Mouse (Mus musculus) forebrain, embryonic 14.5 days (tissue): ENCODE measurements around the gene Prkn. TPM values are rescaled to one million over a fixed set of nuclear protein-coding genes. Genes with fewer than 3 reads are reported as not detected.

Experiments used
- ATAC-seq: fragments of 200-750 bp; cut with Nextera tagmentation; 2 replicates; pipeline ENCODE4 v1.8.0; 2017; ENCODE audit warnings: mild to moderate bottlenecking, moderate library complexity
- DNase-seq: peaks from one replicate; pipeline ENCODE4 v3.0.0-alpha.2; 2015; ENCODE audit warnings: low spot score
- H3K27ac ChIP-seq: fragments of 300-500 bp; sonication (generic); 2 replicates; pipeline ENCODE4 v1.5.1; 2014; ENCODE audit warnings: low read depth, mild to moderate bottlenecking, control low read depth, low read length, moderate library complexity
- H3K27me3 ChIP-seq: fragments of 300-500 bp; sonication (generic); replicated peaks from 2 replicates; pipeline ENCODE4 v1.6.1; 2014; ENCODE audit warnings: low read length, control low read depth, mixed read lengths; ENCODE audit not compliant: control insufficient read depth, insufficient read depth
- H3K36me3 ChIP-seq: fragments of 300-500 bp; sonication (generic); 2 replicates; pipeline ENCODE4 v1.6.1; 2014; ENCODE audit warnings: low read length, control low read depth; ENCODE audit not compliant: control insufficient read depth, insufficient read depth
- H3K4me1 ChIP-seq: fragments of 300-500 bp; sonication (generic); 2 replicates; pipeline ENCODE4 v1.6.1; 2014; ENCODE audit warnings: antibody characterized with exemption, low read length, control low read depth; ENCODE audit not compliant: control insufficient read depth, insufficient read depth
- H3K4me2 ChIP-seq: fragments of 300-500 bp; sonication (generic); 2 replicates; pipeline ENCODE4 v1.6.1; 2014; ENCODE audit warnings: mild to moderate bottlenecking, control low read depth, low read length
- H3K4me3 ChIP-seq: fragments of 300-500 bp; sonication (generic); 2 replicates; pipeline ENCODE4 v1.5.1; 2014; ENCODE audit warnings: low read depth, low read length, control low read depth
- H3K9ac ChIP-seq: fragments of 300-500 bp; sonication (generic); 2 replicates; pipeline ENCODE4 v1.6.1; 2014; ENCODE audit warnings: mild to moderate bottlenecking, low read length, control low read depth, moderate library complexity
- H3K9me3 ChIP-seq: fragments of 300-500 bp; sonication (generic); replicated peaks from 2 replicates; pipeline ENCODE4 v1.6.1; 2016; ENCODE audit warnings: low read length, control low read depth, mixed read lengths; ENCODE audit not compliant: control insufficient read depth
- WGBS: fragments of 180-500 bp; shearing (Covaris S2); extraction: QIAGEN DNeasy Blood & Tissue Kit; methylation state at CpG from one replicate; pipeline ENCODE4 v1.1.7; 2014; 5-methylcytosine and 5-hydroxymethylcytosine counted together
- polyA plus RNA-seq: library from polyadenylated mRNA; unstranded; fragments of >200 nt; fragmentation: Nextera tagmentation; extraction: Ambion mirVana; gene quantifications from 2 replicates; pipeline ENCODE4 v1.2.1, GENCODE M21; 2014

Gene Prkn
- polyA plus RNA-seq, 1 experiment from 2014 or later, result 1.6 TPM

GRCm38 (mm10) chr17:11663437-11663836 lies 823.3 kb downstream of the Prkn start:
- H3K36me3 ChIP-seq, result no peaks in the 10 kb centered on the region
- no peak overlapping the region for H3K4me2 ChIP-seq
- H3K4me1 ChIP-seq, result peaks cover 3% of the 10 kb centered on the region; the same call in 1 of the 2 replicates
- no peaks in the 10 kb centered on the region for H3K27me3 ChIP-seq
- no peaks in the 10 kb centered on the region for H3K9me3 ChIP-seq
- ATAC-seq (no peak), DNase-seq (no peak)
- no peak overlapping the region for H3K9ac ChIP-seq
- no peak overlapping the region for H3K27ac ChIP-seq
- 79% methylated on average over 7 of the region's 7 CpGs for WGBS
- no peak overlapping the region for H3K4me3 ChIP-seq

- peak; percentile 79 for DNase-seq
- H3K4me1 ChIP-seq, result peaks cover 3% of the 10 kb centered on the region; the same call in 1 of the 2 replicates
- no peak overlapping the region for H3K27ac ChIP-seq
- H3K4me2 ChIP-seq, result peak overlapping the region; percentile 38
- peak overlapping the region; percentile 24 for H3K4me3 ChIP-seq
- WGBS, result 21% methylated on average over 20 of the region's 20 CpGs
- H3K9ac ChIP-seq, result peak overlapping the region; percentile 35; the same call in 1 of the 2 replicates
- ATAC-seq, result peak; percentile 78
- no peaks in the 10 kb centered on the region for H3K27me3 ChIP-seq
- H3K36me3 ChIP-seq, result no peaks in the 10 kb centered on the region
- H3K9me3 ChIP-seq, result no peaks in the 10 kb centered on the region
These were observed 824.6 kb downstream of the Prkn start for GRCm38 (mm10) chr17:11664610-11665345.

GRCm38 (mm10) chr17:11679716-11680115 lies 839.5 kb downstream of the Prkn start:
- Histone ChIP-seq H3K36me3 (no peaks in the 10 kb centered on the region), H3K27me3 (no peaks in the 10 kb centered on the region), H3K4me1 (no peaks in the 10 kb centered on the region), H3K4me2 (no peak overlapping the region), H3K9ac (no peak overlapping the region), H3K4me3 (no peak overlapping the region), H3K27ac (no peak overlapping the region), H3K9me3 (no peaks in the 10 kb centered on the region)
- 92% methylated on average over 6 of the region's 6 CpGs for WGBS
- DNase-seq (no peak), ATAC-seq (no peak)

GRCm38 (mm10) chr17:11680456-11680855 lies 840.3 kb downstream of the Prkn start:
- Histone ChIP-seq H3K4me2 (no peak overlapping the region), H3K27ac (no peak overlapping the region), H3K9ac (no peak overlapping the region), H3K4me1 (no peaks in the 10 kb centered on the region), H3K9me3 (no peaks in the 10 kb centered on the region), H3K4me3 (no peak overlapping the region), H3K27me3 (no peaks in the 10 kb centered on the region), H3K36me3 (no peaks in the 10 kb centered on the region)
- DNase-seq, result no peak
- WGBS, result 91% methylated on average over 9 of the region's 9 CpGs
- no peak for ATAC-seq

- Histone ChIP-seq H3K27ac (no peak overlapping the region), H3K9ac (no peak overlapping the region), H3K9me3 (no peaks in the 10 kb centered on the region), H3K36me3 (no peaks in the 10 kb centered on the region), H3K4me2 (no peak overlapping the region), H3K27me3 (no peaks in the 10 kb centered on the region), H3K4me3 (no peak overlapping the region), H3K4me1 (no peaks in the 10 kb centered on the region)
- no peak for DNase-seq
- ATAC-seq, result no peak
- WGBS, result 42% methylated on average over 11 of the region's 11 CpGs
These were observed 841.7 kb downstream of the Prkn start for GRCm38 (mm10) chr17:11681825-11682372.

GRCm38 (mm10) chr17:11705005-11705404 lies 864.8 kb downstream of the Prkn start:
- Histone ChIP-seq H3K9me3 (no peaks in the 10 kb centered on the region), H3K4me2 (no peak overlapping the region), H3K4me1 (0 out of 2 replicates have a peak, but pooled peaks cover 3% of the 10 kb centered on the region), H3K4me3 (no peak overlapping the region), H3K36me3 (no peaks in the 10 kb centered on the region), H3K27me3 (no peaks in the 10 kb centered on the region), H3K9ac (no peak overlapping the region), H3K27ac (no peak overlapping the region)
- WGBS, result 87% methylated on average over 4 of the region's 4 CpGs
- no peak for DNase-seq
- no peak for ATAC-seq

- no peaks in the 10 kb centered on the region for H3K36me3 ChIP-seq
- WGBS, result 74% methylated on average over 9 of the region's 9 CpGs
- no peak for ATAC-seq
- no peak overlapping the region for H3K27ac ChIP-seq
- H3K27me3 ChIP-seq, result no peaks in the 10 kb centered on the region
- no peak for DNase-seq
- no peak overlapping the region for H3K9ac ChIP-seq
- H3K4me3 ChIP-seq, result no peak overlapping the region
- H3K4me2 ChIP-seq, result no peak overlapping the region
- 0 out of 2 replicates have a peak, but pooled peaks cover 3% of the 10 kb centered on the region for H3K4me1 ChIP-seq
- no peaks in the 10 kb centered on the region for H3K9me3 ChIP-seq
These were observed 865.6 kb downstream of the Prkn start for GRCm38 (mm10) chr17:11705761-11706160.

- ATAC-seq (no peak), DNase-seq (no peak)
- Histone ChIP-seq H3K27ac (no peak overlapping the region), H3K9ac (no peak overlapping the region), H3K4me2 (no peak overlapping the region), H3K36me3 (no peaks in the 10 kb centered on the region), H3K9me3 (no peaks in the 10 kb centered on the region), H3K4me1 (0 out of 2 replicates have a peak, but pooled peaks cover 3% of the 10 kb centered on the region), H3K4me3 (no peak overlapping the region), H3K27me3 (no peaks in the 10 kb centered on the region)
- WGBS, result 66% methylated on average over 4 of the region's 4 CpGs
These were observed 871.9 kb downstream of the Prkn start for GRCm38 (mm10) chr17:11712066-11712465.

- Histone ChIP-seq H3K4me3 (no peak overlapping the region), H3K36me3 (no peaks in the 10 kb centered on the region), H3K4me2 (no peak overlapping the region), H3K9me3 (no peaks in the 10 kb centered on the region), H3K4me1 (no peaks in the 10 kb centered on the region), H3K27me3 (no peaks in the 10 kb centered on the region), H3K9ac (no peak overlapping the region), H3K27ac (no peak overlapping the region)
- WGBS, result 89% methylated on average over 6 of the region's 6 CpGs
- ATAC-seq (no peak), DNase-seq (no peak)
These were observed 879.6 kb downstream of the Prkn start for GRCm38 (mm10) chr17:11719801-11720200.
